Mouse (Mus musculus) MEL (cell line): ENCODE measurements around the gene Oaz1.

Source experiments
- CTCF ChIP-seq, 3 experiments: IDR thresholded peaks in 2 of 3; conservative IDR thresholded peaks in 1 of 3; 2 replicates each; pipeline ENCODE4 v1.5.1; 2011 to 2012; ENCODE audit warnings: low read length in 3 of 3, low read depth in 2 of 3, mild to moderate bottlenecking in 2 of 3, improper control_type of control experiment in 1 of 3, inconsistent platforms in 1 of 3, mixed read lengths in 1 of 3, moderate library complexity in 1 of 3; ENCODE audit not compliant: control insufficient read depth in 1 of 3, insufficient read depth in 1 of 3, poor library complexity in 1 of 3, severe bottlenecking in 1 of 3
- E2F4 ChIP-seq: IDR thresholded peaks from 2 replicates; pipeline ENCODE4 v1.6.1; 2011; ENCODE audit warnings: low read depth, low read length, improper control_type of control experiment, borderline replicate concordance
- MAFK ChIP-seq: IDR thresholded peaks from 2 replicates; pipeline ENCODE4 v1.6.1; 2011; ENCODE audit warnings: low read depth, mild to moderate bottlenecking, low read length, improper control_type of control experiment, borderline replicate concordance
- MYC ChIP-seq: IDR thresholded peaks from 2 replicates; pipeline ENCODE4 v1.6.1; 2011; ENCODE audit warnings: low read depth, mild to moderate bottlenecking, low read length, improper control_type of control experiment, moderate library complexity
- POLR2A ChIP-seq, 2 experiments: IDR thresholded peaks; 2 replicates each; pipeline ENCODE4 v1.6.1; 2011 to 2012; ENCODE audit warnings: low read length in 2 of 2, mild to moderate bottlenecking in 2 of 2, control low read depth in 1 of 2, improper control_type of control experiment in 1 of 2, low read depth in 1 of 2, moderate library complexity in 1 of 2; ENCODE audit not compliant: control insufficient read depth in 1 of 2, insufficient read depth in 1 of 2, poor library complexity in 1 of 2
- SIN3A ChIP-seq: IDR thresholded peaks from 2 replicates; pipeline ENCODE4 v1.6.1; 2012; ENCODE audit warnings: low read length, improper control_type of control experiment, inconsistent platforms
- TBP ChIP-seq: IDR thresholded peaks from 2 replicates; pipeline ENCODE4 v1.8.0; 2011; ENCODE audit warnings: low read depth, low read length, improper control_type of control experiment
- USF1 ChIP-seq: IDR thresholded peaks from 2 replicates; pipeline ENCODE4 v1.6.1; 2014; ENCODE audit warnings: low read depth, mild to moderate bottlenecking, inconsistent platforms, low read length, improper control_type of control experiment, moderate library complexity

DNA sequence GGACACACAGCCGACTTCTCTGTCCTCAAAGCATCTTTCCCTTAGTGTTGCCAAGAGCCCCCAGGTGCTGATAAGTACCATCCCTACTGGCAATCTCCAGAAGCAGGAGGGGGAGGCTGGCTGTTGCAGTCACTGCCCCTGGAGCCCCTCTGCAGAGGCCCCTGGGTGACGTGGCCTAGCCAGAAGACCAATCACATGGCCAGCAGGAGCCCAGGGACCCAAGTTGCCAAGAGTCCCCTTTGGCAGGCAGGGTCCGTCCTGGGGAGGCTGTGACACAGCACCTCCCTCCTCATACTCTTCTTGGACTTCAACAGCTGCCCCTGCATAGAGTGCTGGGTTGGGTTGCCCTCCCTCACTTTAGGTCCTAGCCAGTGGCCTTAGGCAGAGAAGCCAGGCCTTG, 23.5 kb upstream of the Oaz1 start:
- TF ChIP-seq CTCF (IDR thresholded peaks at IDR 0.05 in 2 of 3, conservative IDR thresholded peaks at IDR 0.05 in 1 of 3; ENCODE audit: control insufficient read depth in 1 of 3, insufficient read depth in 1 of 3, low read depth in 2 of 3, low read length in 3 of 3, poor library complexity in 1 of 3, severe bottlenecking in 1 of 3): no peak
- no peak for TF ChIP-seq USF1
- no peak; a peak in 1 of 4 replicates for TF ChIP-seq POLR2A (IDR thresholded peaks at IDR 0.05; ENCODE audit: control insufficient read depth in 1 of 2, insufficient read depth in 1 of 2, low read depth in 1 of 2, low read length in 2 of 2, poor library complexity in 1 of 2)
- no peak for TF ChIP-seq E2F4
- TF ChIP-seq MAFK: no peak
- no peak for TF ChIP-seq SIN3A
- no peak for TF ChIP-seq MYC
- TF ChIP-seq TBP: no peak
